14 mouse cellular contexts compared by ENCODE assay signal in genomic region chr5:149693968-149694367, GRCm38 (mm10).
"Had no signal": no experiment of that assay in that cellular context is flagged by ENCODE, and none has a peak within 500 bp of the region (broad histone marks: within the 10 kb centered on the region; RNA-seq: fewer than 3 reads in every experiment).

No protein-coding gene starts in this region.

- H3K9ac ChIP-seq: limb, embryonic 12.5 days; liver, embryonic 13.5 days; liver, postnatal 0 days; neural tube, embryonic 12.5 days had no signal

- H3K4me2 ChIP-seq: limb, embryonic 12.5 days; liver, embryonic 13.5 days; neural tube, embryonic 12.5 days had no signal

- H3K4me3 ChIP-seq: limb, embryonic 12.5 days; liver, embryonic 13.5 days; neural tube, embryonic 12.5 days had no signal

- H3K4me1 ChIP-seq: neural tube, embryonic 12.5 days had no signal

- DNase-seq: kidney, adult 8-10 months; kidney, postnatal 25 days; liver; liver, embryonic 13.5 days; liver, postnatal 0 days; lung, postnatal 36 days; midbrain, embryonic 14.5 days; retina, postnatal 1 day; right cerebral cortex, postnatal 4 days; spleen, adult 18-20 months; thymus, postnatal 14 days had no signal

- H3K27me3 ChIP-seq: limb, embryonic 12.5 days; liver, embryonic 13.5 days; neural tube, embryonic 12.5 days had no signal

- ATAC-seq: liver, postnatal 0 days; lung, postnatal 0 days had no signal

- H3K27ac ChIP-seq: limb, embryonic 12.5 days; liver, embryonic 13.5 days; neural tube, embryonic 12.5 days had no signal

- H3K9me3 ChIP-seq: liver, embryonic 13.5 days; neural tube, embryonic 12.5 days had no signal
